Mouse (Mus musculus) c-Kit-positive CD71-negative TER-119-negative erythroid progenitor cells, embryonic 14.5 days (primary cell): ENCODE measurements at regions not wholly inside any gene's neighbourhood (a gene's known extent, or its start where the extent isn't known, plus 50 kb on each side); places are given as distances from the start of the nearest gene placed in this dataset.
"Not testable (repeated sequence)": the region's sequence is repeated elsewhere in the genome, so short reads cannot be mapped to it uniquely, and the experiment has no call there.

ENCODE experiments used
- DNase-seq: peaks from one replicate; pipeline ENCODE4 v3.0.0-alpha.2; 2013; ENCODE audit warnings: low read depth

GRCm38 (mm10) chr6:130954164-130954563 is 293.0 kb downstream of the Klra2 start:
- DNase-seq: not testable (repeated sequence)

GRCm38 (mm10) chr6:130936799-130937198 is 310.4 kb downstream of the Klra2 start:
- DNase-seq: peak; percentile 4
